Mouse (Mus musculus) urinary bladder, adult 2 months (tissue): Measurements from ENCODE around the gene Cacnb1. TPM values are rescaled to one million over a fixed set of nuclear protein-coding genes. Genes with fewer than 3 reads are reported as not detected.

ENCODE experiments used
- DNase-seq: peaks from one replicate; pipeline ENCODE4 v3.0.0; 2022; ENCODE audit warnings: low spot score
- polyA plus RNA-seq: library from polyadenylated mRNA; depleted of rRNA; stranded (reverse); fragments of >200 nt; gene quantifications from 2 replicates; pipeline ENCODE4 v1.2.3, GENCODE M21; 2012

The Cacnb1 gene
- polyA plus RNA-seq, 1 experiment = 12.4 TPM

- no peak for DNase-seq
Observed at GRCm38 (mm10) chr11:98040975-98041374, 18.1 kb upstream of the Cacnb1 start.

GRCm38 (mm10) chr11:98037871-98038270, 15.0 kb upstream of the Cacnb1 start:
- no peak for DNase-seq

- no peak for DNase-seq
Observed at GRCm38 (mm10) chr11:98035977-98036377, 13.1 kb upstream of the Cacnb1 start.

- no peak for DNase-seq
Observed at GRCm38 (mm10) chr11:98034840-98035239, 12.0 kb upstream of the Cacnb1 start.

GRCm38 (mm10) chr11:98034061-98034460, 11.2 kb upstream of the Cacnb1 start:
- no peak for DNase-seq

GRCm38 (mm10) chr11:98031443-98031770, 8.6 kb upstream of the Cacnb1 start:
- DNase-seq = no peak

- no peak for DNase-seq
Observed at GRCm38 (mm10) chr11:98030701-98031442, 8.0 kb upstream of the Cacnb1 start.

GRCm38 (mm10) chr11:98027785-98028184, 5.0 kb upstream of the Cacnb1 start:
- DNase-seq = no peak

- no peak for DNase-seq
Observed at GRCm38 (mm10) chr11:98027297-98027688, 4.5 kb upstream of the Cacnb1 start.

- DNase-seq = peak; percentile 91
Observed at GRCm38 (mm10) chr11:98026570-98027296, 3.9 kb upstream of the Cacnb1 start, which contains the start of gene Rpl19. Gene Rpl19, plus strand, starts transcription at chr11:98026710.

- no peak for DNase-seq
Observed at GRCm38 (mm10) chr11:98026248-98026569, 3.4 kb upstream of the Cacnb1 start.

GRCm38 (mm10) chr11:98024516-98024915, 1.7 kb upstream of the Cacnb1 start:
- DNase-seq = no peak

GRCm38 (mm10) chr11:98022253-98022554, 630 bp downstream of the Cacnb1 start:
- DNase-seq = peak; percentile 43

GRCm38 (mm10) chr11:98021565-98022252, 1.1 kb downstream of the Cacnb1 start:
- DNase-seq = no peak

- no peak for DNase-seq
Observed at GRCm38 (mm10) chr11:98021118-98021517, 1.7 kb downstream of the Cacnb1 start.

- DNase-seq = no peak
Observed at GRCm38 (mm10) chr11:98020710-98021109, 2.1 kb downstream of the Cacnb1 start.

GRCm38 (mm10) chr11:98019883-98020610, 2.8 kb downstream of the Cacnb1 start:
- DNase-seq = no peak

- DNase-seq = no peak
Observed at GRCm38 (mm10) chr11:98018858-98019641, 3.8 kb downstream of the Cacnb1 start.

- no peak for DNase-seq
Observed at GRCm38 (mm10) chr11:98018222-98018621, 4.6 kb downstream of the Cacnb1 start.

- DNase-seq = no peak
Observed at GRCm38 (mm10) chr11:98016824-98017223, 6.0 kb downstream of the Cacnb1 start.

- DNase-seq = no peak
Observed at GRCm38 (mm10) chr11:98016177-98016576, 6.7 kb downstream of the Cacnb1 start.

- no peak for DNase-seq
Observed at GRCm38 (mm10) chr11:98012831-98013230, 10.0 kb downstream of the Cacnb1 start.
